ENCODE assay signal across 9 mouse cellular contexts in the genomic region with DNA sequence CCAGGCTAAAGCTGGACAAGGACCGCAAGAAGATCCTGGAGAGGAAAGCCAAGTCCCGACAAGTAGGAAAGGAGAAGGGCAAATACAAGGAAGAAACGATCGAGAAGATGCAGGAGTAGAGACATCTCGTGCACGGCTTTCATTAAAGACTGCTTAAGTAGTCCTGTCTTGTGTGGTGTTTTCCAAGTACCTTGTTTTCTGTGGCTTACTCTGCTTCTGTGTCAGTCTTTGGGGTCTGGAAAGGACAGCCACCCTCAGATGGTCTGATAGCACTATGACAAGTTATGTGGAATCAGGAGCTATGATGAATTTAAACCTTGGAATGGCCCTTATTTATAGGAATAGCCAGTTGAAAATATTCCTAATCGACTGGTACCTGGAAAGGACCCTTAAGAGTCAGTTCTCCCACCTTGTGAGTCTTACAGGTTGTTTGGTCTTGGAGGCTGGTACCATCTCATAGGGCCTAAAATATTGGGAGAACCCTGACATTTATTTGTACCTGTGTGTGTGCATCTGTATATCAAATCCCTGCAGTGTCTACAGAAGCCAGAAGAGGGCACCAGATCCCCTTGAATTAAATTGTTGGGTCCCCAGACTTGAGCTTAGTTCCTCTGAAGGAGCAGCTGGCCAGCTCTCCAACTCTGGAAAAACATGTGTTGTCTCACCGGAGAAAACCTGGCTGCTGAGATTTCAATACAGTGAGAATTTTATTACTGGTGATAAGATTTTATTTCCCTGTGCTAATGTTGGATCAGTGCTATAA. TPM values are rescaled to one million over a fixed set of nuclear protein-coding genes. Genes with fewer than 3 reads are reported as not detected.
A peak's percentile ranks its signal among the peaks of the same experiment; 100 is the strongest.
DNase-seq lines count a peak whose midpoint lies in the region; ATAC-seq and TF ChIP-seq lines count a peak whose summit lies in the region.
"Had no signal": no experiment of that assay in that cellular context is flagged by ENCODE, and none has a peak within 500 bp of the region (broad histone marks: within the 10 kb centered on the region; RNA-seq: fewer than 3 reads in every experiment).

No protein-coding gene starts in this region.

- peak; percentile 69 for DNase-seq in midbrain, embryonic 10.5 days (ENCODE audit: low spot score)
- peak; percentile 82 for DNase-seq in adrenal gland, postnatal 14 days
- DNase-seq in embryonic facial prominence, embryonic 14.5 days (ENCODE audit: low spot score), result peak; percentile 85
- peak; percentile 75 for DNase-seq in left cerebral cortex, postnatal 4 days
- peak; percentile 56 for DNase-seq in retina, adult 2 months (ENCODE audit: low read depth, low spot score)
- DNase-seq in thymus, postnatal 4 days, result peak; percentile 81

- no peaks in the 10 kb centered on the region for H3K9me3 ChIP-seq in midbrain, embryonic 10.5 days (replicated peaks)
- H3K9me3 ChIP-seq in midbrain, embryonic 13.5 days, result no peaks in the 10 kb centered on the region
- no peaks in the 10 kb centered on the region for H3K9me3 ChIP-seq in embryonic facial prominence, embryonic 14.5 days (ENCODE audit: control insufficient read depth, low read length)
- no peaks in the 10 kb centered on the region for H3K9me3 ChIP-seq in intestine, postnatal 0 days (ENCODE audit: control insufficient read depth)

- WGBS in midbrain, embryonic 10.5 days, result 91% methylated on average over 8 of the region's 8 CpGs
- WGBS in midbrain, embryonic 13.5 days, result 86% methylated on average over 8 of the region's 8 CpGs
- 80% methylated on average over 8 of the region's 8 CpGs for WGBS in embryonic facial prominence, embryonic 14.5 days
- WGBS in intestine, postnatal 0 days, result 77% methylated on average over 8 of the region's 8 CpGs

- no peaks in the 10 kb centered on the region for H3K27me3 ChIP-seq in midbrain, embryonic 10.5 days (ENCODE audit: low read depth, poor library complexity, severe bottlenecking)
- H3K27me3 ChIP-seq in midbrain, embryonic 13.5 days, result peaks cover 4% of the 10 kb centered on the region; the same call in 1 of the 2 replicates
- no peaks in the 10 kb centered on the region for H3K27me3 ChIP-seq in embryonic facial prominence, embryonic 14.5 days (replicated peaks; ENCODE audit: control insufficient read depth, insufficient read depth, low read length)
- H3K27me3 ChIP-seq in intestine, postnatal 0 days (replicated peaks; ENCODE audit: control insufficient read depth, insufficient read depth, low read length), result no peaks in the 10 kb centered on the region

- intact Hi-C loops in left cerebral cortex, postnatal 4 days (cut with DNase I), result loop anchor here (5.0 kb wide), 1 partner anchor 78 kb away; no protein-coding TSS in a partner anchor

- peaks cover 56% of the 10 kb centered on the region for H3K36me3 ChIP-seq in midbrain, embryonic 10.5 days
- H3K36me3 ChIP-seq in midbrain, embryonic 13.5 days, result peaks cover 47% of the 10 kb centered on the region
- peaks cover 38% of the 10 kb centered on the region for H3K36me3 ChIP-seq in embryonic facial prominence, embryonic 14.5 days (ENCODE audit: control insufficient read depth, insufficient read depth, low read length)
- H3K36me3 ChIP-seq in intestine, postnatal 0 days (ENCODE audit: control insufficient read depth, insufficient read depth), result peaks cover 34% of the 10 kb centered on the region

- no peak overlapping the region for H3K4me3 ChIP-seq in midbrain, embryonic 10.5 days
- no peak overlapping the region for H3K4me3 ChIP-seq in midbrain, embryonic 13.5 days (replicated peaks)
- H3K4me3 ChIP-seq in embryonic facial prominence, embryonic 14.5 days (ENCODE audit: low read depth, low read length), result no peak overlapping the region
- H3K4me3 ChIP-seq in intestine, postnatal 0 days (ENCODE audit: low read depth, low read length), result no peak overlapping the region

- H3K27ac ChIP-seq in midbrain, embryonic 10.5 days (replicated peaks), result no peak overlapping the region
- no peak overlapping the region for H3K27ac ChIP-seq in midbrain, embryonic 13.5 days
- 0 out of 2 replicates have a peak overlapping the region, but pooled peaks have one; percentile 16 for H3K27ac ChIP-seq in embryonic facial prominence, embryonic 14.5 days (replicated peaks; ENCODE audit: low read depth, low read length)
- H3K27ac ChIP-seq in intestine, postnatal 0 days (ENCODE audit: low read depth, low read length), result no peak overlapping the region

- peak; percentile 79 for TF ChIP-seq CTCF in intestine, postnatal 0 days (IDR thresholded peaks at IDR 0.05; ENCODE audit: low read depth)

- H3K9ac ChIP-seq in midbrain, embryonic 13.5 days (replicated peaks), result no peak overlapping the region
- H3K9ac ChIP-seq in embryonic facial prominence, embryonic 14.5 days (ENCODE audit: low read depth, low read length), result no peak overlapping the region
- no peak overlapping the region for H3K9ac ChIP-seq in intestine, postnatal 0 days (ENCODE audit: low read depth, low read length)

- peaks cover 22% of the 10 kb centered on the region for H3K4me1 ChIP-seq in midbrain, embryonic 10.5 days
- H3K4me1 ChIP-seq in midbrain, embryonic 13.5 days (replicated peaks), result peaks cover 8% of the 10 kb centered on the region
- no peaks in the 10 kb centered on the region; the same call in 1 of the 2 replicates for H3K4me1 ChIP-seq in embryonic facial prominence, embryonic 14.5 days (ENCODE audit: control insufficient read depth, insufficient read depth, low read length)
- 0 out of 2 replicates have a peak, but pooled peaks cover 3% of the 10 kb centered on the region for H3K4me1 ChIP-seq in intestine, postnatal 0 days (replicated peaks; ENCODE audit: control insufficient read depth, insufficient read depth, low read length)

- H3K4me2 ChIP-seq in midbrain, embryonic 13.5 days (replicated peaks), result no peak overlapping the region
- H3K4me2 ChIP-seq in embryonic facial prominence, embryonic 14.5 days (ENCODE audit: low read depth, low read length), result no peak overlapping the region
- no peak overlapping the region for H3K4me2 ChIP-seq in intestine, postnatal 0 days (replicated peaks; ENCODE audit: low read depth)

- ATAC-seq in midbrain, embryonic 13.5 days, result no peak
- no peak for ATAC-seq in embryonic facial prominence, embryonic 14.5 days (ENCODE audit: low read depth)
- no peak for ATAC-seq in intestine, postnatal 0 days

RNA-seq across cellular contexts. Expression of gene Rpl26, which starts 3.2 kb away (rescaled TPM):
- 856 and 1,017 TPM in 2 replicates for polyA plus RNA-seq in midbrain, embryonic 10.5 days (2016; fragmentation: Nextera tagmentation; extraction: Ambion mirVana)
- 718 and 727 TPM in 2 replicates for polyA plus RNA-seq in midbrain, embryonic 13.5 days (2015; fragmentation: Nextera tagmentation; extraction: Ambion mirVana)
- 1,094 and 1,263 TPM in 2 replicates for total RNA-seq in adrenal gland, postnatal 14 days (2021)
- polyA plus RNA-seq in embryonic facial prominence, embryonic 14.5 days (2014; fragmentation: Nextera tagmentation; extraction: Ambion mirVana), result 1,088 and 1,233 TPM in 2 replicates
- polyA plus RNA-seq in intestine, postnatal 0 days (2015; fragmentation: Nextera tagmentation; extraction: Ambion mirVana), result 623 and 626 TPM in 2 replicates
- total RNA-seq in left cerebral cortex, postnatal 4 days (2021), result 100 to 1,000 TPM; 866 to 875 TPM

RNA-seq across cellular contexts. Expression of gene Rnf222, which starts 16.2 kb away (rescaled TPM):
- 0.04 and 0.05 TPM in 2 replicates for polyA plus RNA-seq in midbrain, embryonic 10.5 days (2016; fragmentation: Nextera tagmentation; extraction: Ambion mirVana)
- polyA plus RNA-seq in midbrain, embryonic 13.5 days (2015; fragmentation: Nextera tagmentation; extraction: Ambion mirVana), result 0.04 and 0.05 TPM in 2 replicates
- 0.15 TPM in 1 of 2 replicates, not detected in the other for total RNA-seq in adrenal gland, postnatal 14 days (2021)
- polyA plus RNA-seq in embryonic facial prominence, embryonic 14.5 days (2014; fragmentation: Nextera tagmentation; extraction: Ambion mirVana), result 0.17 and 0.45 TPM in 2 replicates
- 0.04 and 0.13 TPM in 2 replicates for polyA plus RNA-seq in intestine, postnatal 0 days (2015; fragmentation: Nextera tagmentation; extraction: Ambion mirVana)
- total RNA-seq in left cerebral cortex, postnatal 4 days (2021), result not detected
- total RNA-seq: gastrocnemius, postnatal 36 days had no signal

RNA-seq across cellular contexts. Expression of gene Odf4, which starts 22.3 kb away (rescaled TPM):
- polyA plus RNA-seq in midbrain, embryonic 10.5 days (2016; fragmentation: Nextera tagmentation; extraction: Ambion mirVana), result not detected in 2 replicates
- 0.57 and 0.73 TPM in 2 replicates for polyA plus RNA-seq in midbrain, embryonic 13.5 days (2015; fragmentation: Nextera tagmentation; extraction: Ambion mirVana)
- total RNA-seq in adrenal gland, postnatal 14 days (2021), result 0.30 and 0.45 TPM in 2 replicates
- not detected in 2 replicates for polyA plus RNA-seq in embryonic facial prominence, embryonic 14.5 days (2014; fragmentation: Nextera tagmentation; extraction: Ambion mirVana)
- not detected in 2 replicates for polyA plus RNA-seq in intestine, postnatal 0 days (2015; fragmentation: Nextera tagmentation; extraction: Ambion mirVana)
- 1 to 10 TPM in 1 of 2 experiments, under 1 TPM in 1; 0.72 to 1.7 TPM for total RNA-seq in left cerebral cortex, postnatal 4 days (2021)
- total RNA-seq: gastrocnemius, postnatal 36 days had no signal

RNA-seq across cellular contexts. Expression of gene Ndel1, which starts 32.9 kb away (rescaled TPM):
- polyA plus RNA-seq in midbrain, embryonic 10.5 days (2016; fragmentation: Nextera tagmentation; extraction: Ambion mirVana), result 55.2 and 60.3 TPM in 2 replicates
- polyA plus RNA-seq in midbrain, embryonic 13.5 days (2015; fragmentation: Nextera tagmentation; extraction: Ambion mirVana), result 79.9 and 80.8 TPM in 2 replicates
- total RNA-seq in adrenal gland, postnatal 14 days (2021), result 67.1 and 73.2 TPM in 2 replicates
- 90.0 and 95.4 TPM in 2 replicates for polyA plus RNA-seq in embryonic facial prominence, embryonic 14.5 days (2014; fragmentation: Nextera tagmentation; extraction: Ambion mirVana)
- 63.6 and 67.6 TPM in 2 replicates for polyA plus RNA-seq in intestine, postnatal 0 days (2015; fragmentation: Nextera tagmentation; extraction: Ambion mirVana)
- 10 to 100 TPM; 75.9 to 81.6 TPM for total RNA-seq in left cerebral cortex, postnatal 4 days (2021)

RNA-seq across cellular contexts. Expression of gene Arhgef15, which starts 52.7 kb away (rescaled TPM):
- polyA plus RNA-seq in midbrain, embryonic 10.5 days (2016; fragmentation: Nextera tagmentation; extraction: Ambion mirVana), result 6.4 and 6.6 TPM in 2 replicates
- 12.1 and 13.6 TPM in 2 replicates for polyA plus RNA-seq in midbrain, embryonic 13.5 days (2015; fragmentation: Nextera tagmentation; extraction: Ambion mirVana)
- total RNA-seq in adrenal gland, postnatal 14 days (2021), result 28.7 and 31.9 TPM in 2 replicates
- 7.3 and 8.9 TPM in 2 replicates for polyA plus RNA-seq in embryonic facial prominence, embryonic 14.5 days (2014; fragmentation: Nextera tagmentation; extraction: Ambion mirVana)
- polyA plus RNA-seq in intestine, postnatal 0 days (2015; fragmentation: Nextera tagmentation; extraction: Ambion mirVana), result 2.6 and 3.4 TPM in 2 replicates
- total RNA-seq in left cerebral cortex, postnatal 4 days (2021), result 10 to 100 TPM; 17.6 to 19.9 TPM
